Mouse (Mus musculus) thymus, postnatal 25 days (tissue): ENCODE data around the gene Usmg5.
"Not testable (repeated sequence)": the region's sequence is repeated elsewhere in the genome, so short reads cannot be mapped to it uniquely, and the experiment has no call there.

Source experiments
- DNase-seq: peaks from one replicate; pipeline ENCODE4 v3.0.0; 2022

The Usmg5 gene

DNA sequence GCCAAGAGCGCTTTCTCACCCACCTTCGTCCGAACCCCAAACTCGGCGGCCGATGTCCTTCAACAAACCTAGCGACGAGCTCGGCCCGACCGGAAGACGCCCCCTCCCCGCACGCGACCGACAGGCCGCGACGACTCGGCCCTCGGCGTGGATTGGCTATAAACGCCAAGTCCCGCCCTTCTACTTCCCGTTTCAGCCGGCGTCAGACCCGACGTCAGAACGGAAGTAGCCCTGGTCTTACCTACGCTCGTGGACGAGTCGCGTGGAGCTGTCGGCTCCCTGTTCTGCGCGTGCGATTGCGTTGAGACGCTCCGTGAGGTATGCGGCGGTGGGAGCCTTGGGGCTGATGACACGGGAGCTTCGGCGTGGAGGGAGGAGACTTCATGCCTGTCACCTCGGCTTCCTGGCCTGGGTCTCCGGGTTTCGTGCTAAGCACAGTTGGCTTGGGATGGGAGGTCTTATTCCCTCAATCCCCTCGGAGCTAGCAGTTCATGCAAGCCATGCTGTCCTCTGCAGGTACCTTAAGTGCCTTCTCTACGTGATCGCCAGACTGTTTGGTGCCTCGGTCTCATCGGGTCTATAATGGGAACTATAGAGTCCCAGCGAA lies at the start of gene Usmg5, which contains the start of gene Pdcd11:
Usmg5 (minus strand) TSS at position 98 of the 607 bp plus-strand sequence.
Pdcd11 (plus strand) TSS at position 219 of the 607 bp plus-strand sequence.
- DNase-seq, result peak; percentile 94

- DNase-seq, result not testable (repeated sequence)
Observed at GRCm38 (mm10) chr19:47139611-47140010, 49.2 kb upstream of the Usmg5 start.

- DNase-seq, result peak; percentile 62
Observed at GRCm38 (mm10) chr19:47137771-47138421, 47.4 kb upstream of the Usmg5 start, which contains the start of gene Calhm2. Gene Calhm2 (minus strand): TSS chr19:47138294.

GRCm38 (mm10) chr19:47137051-47137581 lies 46.7 kb upstream of the Usmg5 start:
- DNase-seq, result peak; percentile 33

DNA sequence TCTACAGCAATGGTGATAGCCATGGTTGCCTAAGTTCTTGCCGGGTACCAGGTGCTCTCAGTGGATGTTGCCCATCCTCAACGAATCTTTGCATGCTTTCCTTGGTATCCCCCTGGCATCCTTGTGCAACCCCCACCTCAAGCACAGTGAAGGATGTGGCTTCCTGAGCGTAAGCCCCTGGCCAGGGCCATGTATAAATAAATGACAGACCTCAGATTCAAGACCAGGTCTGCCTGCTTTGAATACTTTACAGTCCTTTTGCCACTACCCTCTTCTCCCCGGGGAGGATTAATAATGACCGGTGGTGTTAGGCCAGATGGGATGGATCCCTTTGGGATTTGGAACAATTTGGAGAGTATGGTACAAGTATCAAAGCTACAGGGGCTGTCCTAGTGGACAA lies 45.7 kb upstream of the Usmg5 start:
- DNase-seq, result no peak

GRCm38 (mm10) chr19:47135568-47135967 lies 45.1 kb upstream of the Usmg5 start:
- no peak for DNase-seq

GRCm38 (mm10) chr19:47133161-47133560 lies 42.7 kb upstream of the Usmg5 start:
- no peak for DNase-seq

DNA sequence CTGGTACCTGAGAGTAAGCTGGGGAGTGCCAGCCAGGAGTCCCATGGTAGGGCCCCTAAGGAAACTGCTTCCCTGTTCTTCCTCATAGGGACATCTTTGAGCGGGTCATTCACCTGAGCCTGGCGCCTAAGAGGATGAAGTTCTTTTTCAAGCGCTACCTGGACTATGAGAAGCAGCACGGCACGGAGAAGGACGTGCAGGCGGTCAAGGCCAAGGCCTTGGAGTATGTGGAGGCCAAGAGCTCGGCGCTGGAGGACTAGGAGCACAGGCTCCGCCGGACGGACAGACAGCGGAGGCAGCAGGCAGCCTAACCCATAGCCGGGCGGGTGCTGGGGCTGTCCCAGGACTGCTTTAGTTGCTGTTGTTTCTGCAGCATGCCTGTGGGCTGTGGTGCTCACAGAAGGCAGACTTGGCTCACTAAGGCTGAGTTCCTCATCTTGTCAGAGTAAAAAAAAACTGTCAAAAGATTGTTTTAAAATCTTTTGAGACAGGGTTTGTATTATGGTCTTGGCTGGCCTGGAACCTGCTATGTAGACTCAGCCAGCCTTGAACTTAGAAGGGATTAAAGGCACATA lies 40.2 kb upstream of the Usmg5 start:
- DNase-seq, result no peak

- DNase-seq, result no peak
Observed at GRCm38 (mm10) chr19:47128835-47129234, 38.4 kb upstream of the Usmg5 start.

- no peak for DNase-seq
Observed at GRCm38 (mm10) chr19:47128164-47128563, 37.7 kb upstream of the Usmg5 start.

DNA sequence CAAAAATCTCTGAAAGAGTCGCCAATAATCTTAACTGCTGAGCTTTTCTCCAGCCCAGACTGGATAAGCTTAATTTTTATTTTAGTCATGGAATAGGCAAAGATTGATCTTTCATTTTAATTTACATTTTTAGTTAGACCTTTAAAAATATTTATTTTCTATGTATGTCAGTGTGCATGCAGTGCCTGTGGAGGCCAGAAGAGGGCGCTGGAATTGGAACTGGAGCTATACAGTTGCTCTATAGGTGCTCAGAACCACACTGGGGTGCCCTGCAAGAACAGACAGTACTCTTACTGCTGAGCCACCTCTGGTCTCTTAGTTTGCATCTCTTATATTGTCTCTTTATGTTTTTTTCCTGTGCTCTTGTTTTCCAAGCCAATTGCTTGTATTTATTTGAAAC lies 32.4 kb upstream of the Usmg5 start:
- DNase-seq, result peak; percentile 27

DNA sequence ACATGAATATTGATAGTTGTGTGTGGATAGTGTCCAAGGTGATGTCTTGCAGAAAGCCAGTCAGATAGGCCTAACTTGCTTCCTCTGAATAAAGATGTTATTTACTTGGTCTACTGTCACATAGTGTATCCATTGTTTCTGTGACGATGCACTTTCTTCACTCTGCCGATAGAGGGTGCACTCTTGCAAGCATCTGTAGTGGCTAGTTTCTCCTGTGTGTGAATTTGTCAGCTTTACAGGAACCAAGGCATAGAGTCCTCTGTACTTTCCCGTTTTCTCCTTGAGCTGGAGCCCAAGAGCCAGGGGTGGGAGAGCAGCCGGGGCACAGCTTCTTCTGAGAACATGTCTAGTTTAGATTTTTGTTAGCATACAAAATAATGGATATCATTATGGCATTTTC lies 30.6 kb upstream of the Usmg5 start:
- no peak for DNase-seq

DNA sequence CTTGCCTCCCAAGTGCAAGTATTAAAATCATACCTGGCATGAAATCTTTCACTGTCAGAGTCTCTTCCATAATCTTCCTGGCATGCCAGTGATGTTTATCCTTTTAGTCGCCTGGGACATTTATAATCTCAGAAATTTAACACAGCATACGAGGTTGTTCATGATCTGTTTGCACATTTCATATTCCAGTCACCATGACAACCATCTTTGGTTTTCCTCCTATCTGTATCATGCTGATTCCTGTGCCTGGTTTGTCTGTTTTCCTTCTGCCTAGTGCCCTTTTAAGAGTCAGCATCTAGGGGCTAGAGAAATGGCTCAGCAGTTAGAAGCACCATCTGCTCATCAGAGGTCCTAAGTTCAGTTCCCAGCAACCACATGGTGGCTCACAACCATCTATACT lies 28.2 kb upstream of the Usmg5 start:
- DNase-seq, result no peak

DNA sequence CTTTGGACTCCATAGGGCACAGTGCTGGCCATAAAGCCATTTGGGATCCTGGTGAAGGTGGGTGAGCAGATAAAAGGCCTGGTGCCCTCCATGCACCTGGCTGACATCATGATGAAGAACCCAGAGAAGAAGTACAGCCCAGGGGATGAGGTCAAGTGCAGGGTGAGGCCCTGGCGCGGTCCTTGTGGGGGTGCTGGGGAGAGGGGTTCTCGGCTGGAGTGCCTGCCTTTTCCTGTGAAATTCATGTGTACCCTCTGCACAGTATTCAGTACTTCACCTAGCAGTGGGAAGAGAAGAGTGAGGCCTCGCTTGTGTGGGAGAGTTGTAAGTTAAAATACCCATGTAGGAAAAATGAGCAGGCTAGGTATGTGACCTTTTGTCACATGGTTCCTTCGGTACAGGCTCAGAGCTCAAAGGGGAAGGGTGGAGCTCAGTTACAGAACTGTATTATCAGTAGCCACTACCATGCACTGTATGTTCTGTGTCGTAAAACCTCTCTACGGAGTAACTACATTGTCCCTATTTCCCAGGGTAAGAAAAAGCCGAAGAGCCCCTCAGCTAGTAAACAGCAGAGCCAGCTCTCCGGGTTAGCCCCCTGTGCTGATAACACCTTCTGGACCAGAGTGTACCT lies 14.3 kb upstream of the Usmg5 start:
- DNase-seq, result no peak

DNA sequence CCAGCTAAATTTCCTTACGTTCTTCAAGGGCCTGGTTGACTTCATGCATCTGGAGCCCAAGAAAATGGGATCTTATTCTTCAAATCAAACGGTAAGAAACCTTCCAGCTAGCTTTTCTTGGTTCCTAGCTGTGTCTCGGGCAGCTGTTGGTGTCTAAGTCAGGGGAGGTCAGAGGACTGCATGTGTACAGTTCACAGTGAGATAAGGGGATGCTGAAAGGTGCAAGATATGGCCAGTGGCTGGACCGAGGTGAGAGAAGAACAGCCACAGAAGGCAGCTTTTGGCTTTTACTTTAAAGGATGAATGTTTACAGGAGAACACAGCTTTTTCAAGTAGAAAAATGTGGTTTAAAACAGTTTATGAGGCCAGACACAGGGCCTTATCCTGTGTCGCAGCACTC lies 10.6 kb upstream of the Usmg5 start:
- DNase-seq, result no peak

DNA sequence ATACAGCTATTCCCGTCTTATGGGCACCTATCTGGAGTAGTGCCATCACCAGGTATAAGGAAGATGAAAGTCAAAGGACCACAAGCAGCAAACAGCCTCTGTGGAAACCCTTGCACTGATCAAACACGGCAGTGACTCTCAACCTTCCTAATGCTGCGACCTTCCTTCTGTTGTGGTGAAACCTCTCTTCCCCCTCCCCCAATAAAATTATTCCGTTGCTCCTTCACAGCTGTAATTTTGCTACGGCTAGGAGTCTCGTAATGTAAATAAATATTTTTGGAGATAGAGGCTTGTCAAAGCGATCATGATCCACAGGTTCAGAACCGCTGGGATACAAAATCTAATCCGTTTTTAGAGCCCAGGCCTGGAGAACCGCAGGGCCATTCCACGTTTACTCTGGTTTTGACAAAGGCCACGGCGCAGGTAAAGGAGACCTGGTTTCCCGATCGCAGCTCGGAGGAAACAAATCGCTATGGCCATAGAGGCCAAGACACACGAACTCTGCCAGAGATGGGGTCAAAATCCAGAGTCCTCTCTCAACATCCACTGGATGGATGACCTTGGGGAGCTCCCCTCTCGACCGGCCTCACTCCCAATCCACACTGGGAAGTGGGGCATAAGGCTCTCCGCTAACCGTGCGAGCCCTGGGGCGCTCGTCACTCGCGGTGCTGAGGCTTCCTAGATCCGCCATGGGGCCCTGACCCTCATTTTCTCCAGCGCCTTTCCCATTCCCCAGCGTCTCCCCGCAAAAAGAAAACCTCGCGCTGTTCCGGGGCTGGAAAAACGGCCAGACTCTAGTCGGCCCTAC lies 525 bp downstream of the Usmg5 start:
- no peak for DNase-seq

- no peak for DNase-seq
Observed at GRCm38 (mm10) chr19:47088226-47088625, 2.2 kb downstream of the Usmg5 start.

GRCm38 (mm10) chr19:47067924-47068611 lies 22.4 kb downstream of the Usmg5 start:
- peak; percentile 90 for DNase-seq

DNA sequence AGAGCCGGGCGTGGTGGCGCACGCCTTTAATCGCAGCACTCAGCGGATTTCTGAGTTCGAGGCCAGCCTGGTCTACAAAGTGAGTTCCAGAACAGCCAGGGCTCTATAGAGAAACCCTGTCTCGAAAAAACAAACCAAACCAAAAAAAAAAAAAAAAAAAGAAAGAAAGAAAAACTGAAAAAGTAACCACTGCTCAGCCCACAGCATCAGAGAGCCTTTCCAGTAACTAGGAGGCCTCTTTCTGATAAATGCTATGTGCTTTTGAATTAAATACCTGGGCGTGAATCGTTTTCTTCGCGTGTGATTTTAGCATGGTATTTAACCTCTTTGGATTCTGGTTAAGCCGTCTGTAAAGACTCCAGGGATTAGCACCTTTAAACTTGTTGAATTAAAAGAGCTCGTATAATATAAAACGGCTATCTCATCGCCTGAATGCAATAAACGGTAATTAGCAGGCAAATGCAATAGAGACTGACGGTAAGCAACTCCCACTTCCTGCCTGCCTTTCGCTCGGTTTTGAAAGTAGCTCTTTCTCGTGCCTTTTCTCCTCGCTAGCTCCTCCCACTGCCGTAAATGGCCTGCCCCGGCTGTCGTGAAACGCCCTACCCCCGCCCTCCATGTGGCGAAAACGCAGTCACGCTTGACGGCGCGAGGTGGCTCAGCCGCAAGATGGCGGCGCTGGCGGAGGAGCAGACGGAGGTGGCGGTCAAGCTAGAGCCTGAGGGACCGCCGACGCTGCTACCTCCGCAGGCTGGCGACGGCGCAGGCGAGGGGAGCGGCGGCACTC lies 23.2 kb downstream of the Usmg5 start, which contains the start of gene Taf5:
Taf5 (plus strand) TSS at position 651 of the 787 bp plus-strand sequence.
- DNase-seq, result peak; percentile 99

DNA sequence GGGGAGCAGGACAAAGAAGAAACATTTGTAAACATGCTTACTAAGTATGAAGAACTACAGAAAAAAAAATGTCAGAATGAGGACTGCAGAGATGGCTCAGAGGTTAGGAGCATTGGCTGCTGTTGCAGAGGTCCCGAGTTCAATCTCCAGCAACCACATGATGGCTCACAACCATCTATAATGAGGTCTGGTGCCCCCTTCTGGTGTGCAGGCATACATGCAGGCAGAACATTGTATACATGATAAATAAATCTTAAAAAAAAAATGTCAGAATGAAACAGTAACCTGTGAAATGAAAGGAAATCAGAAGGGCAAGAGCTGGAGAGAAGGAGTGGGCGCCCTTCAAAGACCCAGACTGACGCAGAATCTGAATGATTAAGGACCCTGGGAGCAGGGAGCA lies 24.6 kb downstream of the Usmg5 start:
- DNase-seq, result no peak

DNA sequence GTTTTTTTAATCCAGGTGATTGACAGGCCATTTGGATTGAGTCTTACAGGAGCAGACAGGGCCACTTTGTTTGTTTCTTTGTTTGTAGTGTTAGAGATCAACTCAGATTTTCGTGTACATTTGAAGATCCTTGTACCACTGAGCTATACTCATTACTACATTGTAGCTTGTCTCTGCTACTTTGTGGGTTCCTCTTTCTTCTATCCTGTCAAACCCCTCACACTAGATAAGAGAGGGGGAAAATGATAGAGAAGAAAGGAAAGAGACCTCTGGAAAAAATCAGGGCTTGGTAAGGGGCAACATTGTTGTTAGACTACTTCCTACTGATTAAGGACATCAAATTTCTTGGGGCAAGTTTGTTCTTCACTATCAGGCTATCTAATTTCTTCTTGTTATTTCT lies 32.8 kb downstream of the Usmg5 start:
- no peak for DNase-seq
